Mouse (Mus musculus) Patski (cell line): ENCODE measurements around the gene Cnmd. TPM values are rescaled to one million over a fixed set of nuclear protein-coding genes. Genes with fewer than 3 reads are reported as not detected.

Experiments
- ATAC-seq: fragments of 100-300 bp; one replicate; pipeline ENCODE4 v1.8.0; 2021
- CTCF ChIA-PET: fragments of 350-600 bp; sonication (Branson Sonifier 250); formaldehyde crosslinking; loops from one replicate; lab custom pipeline; 2022; ENCODE audit warnings: inconsistent platforms; lab: Charles Lee
- POLR2A ChIA-PET: fragments of 350-600 bp; sonication (Branson Sonifier 250); formaldehyde crosslinking; loops from one replicate; lab custom pipeline; 2022; ENCODE audit warnings: antibody characterized with exemption, inconsistent platforms; lab: Charles Lee
- DNase-seq: peaks from one replicate; pipeline ENCODE4 v3.0.0-alpha.2; 2011; ENCODE audit warnings: low read depth, low spot score
- H3K27me3 ChIP-seq: fragments of 371-371 bp; one replicate; pipeline ENCODE4 v1.5.1; 2021
- CTCF ChIP-seq: fragments of 100-300 bp; IDR thresholded peaks from one replicate; pipeline ENCODE4 v1.5.1; 2021
- in situ Hi-C: fragments of 300-500 bp; cut with MboI; formaldehyde crosslinking; loops from 3 replicates; pipeline ENCODE4 v1.11.1; 2018; ENCODE audit warnings: low pct_unique_long_range_greater_than_20kb, mixed read lengths
- polyA plus RNA-seq: library from polyadenylated mRNA; unstranded; gene quantifications from one replicate; pipeline ENCODE4 v1.2.3, GENCODE M21; 2021

Cnmd gene
- polyA plus RNA-seq, 1 experiment from 2014 or later = 2.5 TPM

DNA sequence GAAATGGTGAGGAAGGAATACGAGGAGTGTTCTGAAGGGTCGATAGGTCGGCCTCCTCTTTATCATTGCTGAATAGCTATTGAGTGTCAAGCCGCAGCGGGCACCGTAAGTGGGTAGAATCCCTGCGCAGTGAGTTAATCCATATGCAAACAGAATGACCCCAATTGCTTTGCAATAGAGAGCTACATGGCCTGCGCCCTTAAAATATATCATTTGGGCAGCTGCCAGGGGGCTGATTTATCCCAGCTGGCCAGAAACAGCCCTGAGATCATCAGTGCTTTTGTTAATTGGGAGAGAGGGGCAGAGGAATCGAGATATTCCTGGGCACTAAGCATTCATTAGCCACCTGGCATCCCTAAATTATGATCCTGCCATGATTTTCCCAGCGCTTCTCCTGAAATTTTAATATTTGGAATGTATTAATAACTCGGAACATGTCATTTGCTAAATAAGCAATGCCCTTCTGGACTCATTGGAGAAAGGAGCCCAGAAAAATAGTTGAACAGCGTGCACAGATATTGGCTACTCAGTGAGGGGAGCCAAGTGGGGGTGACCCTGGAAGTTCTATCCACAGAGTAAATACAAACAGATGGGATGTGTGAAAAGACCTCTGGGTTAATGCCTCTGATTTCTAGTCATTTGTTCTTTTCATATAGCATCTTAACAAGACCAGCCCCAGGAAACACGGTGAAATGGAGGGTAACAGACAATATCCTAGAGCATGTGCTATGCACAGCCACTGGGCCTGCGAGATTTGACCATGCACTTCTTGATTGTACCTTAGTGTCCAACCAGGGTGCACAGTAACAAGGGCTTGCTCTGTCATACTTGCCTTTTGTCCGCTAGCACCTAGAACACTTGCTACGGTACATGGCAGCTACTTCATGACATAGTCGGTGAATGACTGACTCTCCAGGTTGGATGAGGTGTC lies 11.4 kb upstream of the Cnmd start:
- in situ Hi-C loops = no loop called here
- POLR2A ChIA-PET = no interaction called here
- H3K27me3 ChIP-seq = no peaks in the 10 kb centered on the region
- DNase-seq (no peak), ATAC-seq (no peak)
- no peak for TF ChIP-seq CTCF
- CTCF ChIA-PET = interaction anchor here (1.1 kb wide), 1 partner anchor 10 kb away, joined by 3 read pairs; no protein-coding TSS in a partner anchor

DNA sequence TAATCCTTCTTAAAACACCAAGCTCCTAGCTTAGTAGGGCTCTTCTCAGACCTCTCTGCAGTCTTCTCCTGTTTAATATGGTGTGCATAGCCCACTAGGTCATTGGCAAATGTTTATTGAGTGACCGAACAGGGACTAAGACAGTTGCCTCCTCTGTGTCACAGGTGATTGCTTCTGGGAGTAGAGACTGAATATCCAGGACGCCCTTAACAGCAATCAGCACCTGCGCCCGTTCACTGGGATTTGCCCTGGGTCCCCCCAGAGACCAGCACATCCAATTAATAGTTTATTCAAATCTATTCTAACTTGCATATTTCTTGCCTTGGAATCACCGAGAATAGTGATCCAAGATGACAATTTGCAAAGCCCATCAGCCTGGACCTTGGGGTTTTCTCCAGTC lies 10.6 kb upstream of the Cnmd start:
- ChIA-PET POLR2A (no interaction called here), CTCF (interaction anchor here (1.1 kb wide), 1 partner anchor 10 kb away, joined by 3 read pairs; no protein-coding TSS in a partner anchor)
- DNase-seq = no peak
- H3K27me3 ChIP-seq = no peaks in the 10 kb centered on the region
- no peak for TF ChIP-seq CTCF
- no peak for ATAC-seq
- in situ Hi-C loops = no loop called here

GRCm38 (mm10) chr14:79671008-79671407 lies 9.0 kb upstream of the Cnmd start:
- no peaks in the 10 kb centered on the region for H3K27me3 ChIP-seq
- ATAC-seq = no peak
- in situ Hi-C loops = no loop called here
- ChIA-PET CTCF (interaction anchor here (1.3 kb wide), 1 partner anchor 9 kb away, joined by 4 read pairs; no protein-coding TSS in a partner anchor), POLR2A (no interaction called here)
- DNase-seq = no peak
- TF ChIP-seq CTCF = no peak

DNA sequence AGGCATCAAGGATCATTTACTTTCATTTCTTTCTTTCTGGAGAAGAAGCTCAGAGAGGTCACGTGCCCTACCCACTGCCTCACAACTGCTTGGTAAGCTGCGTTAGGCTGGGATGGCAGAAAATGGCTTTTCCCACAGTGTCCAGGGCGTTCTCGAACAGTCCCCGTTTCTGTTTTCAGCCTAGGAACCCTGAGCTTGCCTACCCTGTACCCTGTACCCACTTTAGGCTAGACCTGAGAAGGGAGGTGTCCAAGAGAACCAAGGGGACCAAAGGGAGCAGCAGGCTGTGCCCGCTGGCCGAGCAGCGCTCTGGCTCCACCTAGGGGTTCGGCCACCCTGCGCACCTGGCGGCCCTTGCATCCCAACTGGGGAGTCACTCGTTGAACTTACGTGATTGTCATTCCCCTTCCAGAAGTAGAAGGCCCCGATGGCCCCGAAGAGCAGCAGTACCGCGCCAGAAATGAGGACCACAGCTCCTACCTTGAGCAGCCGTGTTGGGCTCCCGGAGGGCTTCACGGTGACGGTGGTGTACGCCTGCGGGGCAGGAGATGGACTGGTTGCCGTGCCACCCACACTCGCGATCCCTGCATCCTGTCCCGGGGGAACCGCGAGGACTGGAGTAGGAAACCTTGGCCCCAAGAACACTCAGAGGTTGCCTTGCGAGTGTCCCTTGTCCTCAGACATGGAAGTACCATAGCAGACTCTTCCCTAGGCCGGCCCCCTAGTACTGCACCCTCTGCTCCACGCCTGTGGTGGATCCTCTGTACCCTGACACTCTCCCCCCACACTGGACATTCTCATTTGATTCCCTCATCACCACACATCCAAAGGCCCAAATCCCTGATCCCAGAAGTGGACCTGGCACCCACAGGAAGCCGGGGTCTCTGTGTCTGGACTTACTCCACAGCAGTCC lies 709 bp downstream of the Cnmd start:
- ATAC-seq (peak; percentile 48), DNase-seq (no peak)
- peaks cover 5% of the 10 kb centered on the region for H3K27me3 ChIP-seq
- CTCF ChIA-PET = interaction anchor here (1.0 to 1.5 kb wide), 2 partner anchors 11 to 39 kb away, joined by 3 to 5 read pairs; no protein-coding TSS in a partner anchor
- TF ChIP-seq CTCF = peak; percentile 67
- POLR2A ChIA-PET = no interaction called here
- in situ Hi-C loops = no loop called here

DNA sequence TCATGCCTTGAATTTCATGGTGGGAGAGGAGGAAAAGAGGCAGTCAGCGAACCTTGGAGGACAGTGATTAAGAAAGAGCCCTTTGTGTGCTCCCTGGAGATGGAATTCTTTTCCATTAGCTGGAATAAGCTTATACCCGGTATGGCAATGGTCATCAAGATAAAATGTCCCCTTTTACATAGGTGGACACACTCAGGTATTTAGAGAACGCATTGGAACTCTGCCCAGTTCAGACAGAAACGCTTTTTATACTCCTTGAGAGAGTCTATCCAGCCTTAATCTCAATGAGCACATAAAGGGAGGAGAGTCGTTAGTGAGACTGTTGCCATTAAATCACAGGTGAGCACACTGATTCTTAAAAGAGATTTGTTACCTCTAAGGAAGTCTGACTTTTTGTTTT lies 1.5 kb downstream of the Cnmd start:
- in situ Hi-C loops = no loop called here
- TF ChIP-seq CTCF = no peak
- ChIA-PET POLR2A (no interaction called here), CTCF (interaction anchor here (1.0 to 1.5 kb wide), 2 partner anchors 11 to 39 kb away, joined by 3 to 5 read pairs; no protein-coding TSS in a partner anchor)
- DNase-seq = peak; percentile 39
- H3K27me3 ChIP-seq = peaks cover 5% of the 10 kb centered on the region
- ATAC-seq = peak; percentile 61

- ChIA-PET POLR2A (interaction anchor here (0.6 kb wide), 1 partner anchor 41 kb away, joined by 3 read pairs; no protein-coding TSS in a partner anchor), CTCF (no interaction called here)
- ATAC-seq (no peak), DNase-seq (no peak)
- in situ Hi-C loops = no loop called here
- TF ChIP-seq CTCF = no peak
- H3K27me3 ChIP-seq = peaks cover 5% of the 10 kb centered on the region
Measured at GRCm38 (mm10) chr14:79658748-79659508, 3.0 kb downstream of the Cnmd start.

GRCm38 (mm10) chr14:79658286-79658685 lies 3.7 kb downstream of the Cnmd start:
- ATAC-seq = no peak

DNA sequence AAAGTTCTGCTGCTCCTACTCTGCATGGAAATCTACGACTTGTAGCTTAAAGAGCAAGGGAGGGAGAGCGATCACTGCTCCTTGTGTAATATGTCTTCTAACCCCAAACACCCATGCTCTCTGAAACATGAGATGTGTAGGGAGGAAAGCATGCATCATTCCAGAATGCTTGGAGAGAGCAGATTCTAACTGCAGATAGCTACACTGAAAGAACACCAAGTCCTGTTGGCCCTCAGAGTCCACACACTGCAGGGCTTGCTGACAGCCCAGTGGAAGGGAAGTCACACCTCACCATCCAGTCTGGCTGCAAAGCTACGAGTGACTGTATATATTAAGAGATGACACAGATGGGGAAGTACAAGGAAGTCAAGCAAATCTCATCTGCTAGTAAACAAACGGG lies 9.3 kb downstream of the Cnmd start:
- DNase-seq = no peak
- H3K27me3 ChIP-seq = no peaks in the 10 kb centered on the region
- in situ Hi-C loops = no loop called here
- no peak for TF ChIP-seq CTCF
- ChIA-PET CTCF (no interaction called here), POLR2A (interaction anchor here (1.3 kb wide), 1 partner anchor 38 kb away, joined by 3 read pairs; no protein-coding TSS in a partner anchor)
- ATAC-seq = no peak

More at GRCm38 (mm10) chr14:79658286-79658685, 3.7 kb downstream of the Cnmd start:
- H3K27me3 ChIP-seq = peaks cover 5% of the 10 kb centered on the region
- no peak for TF ChIP-seq CTCF
- no peak for DNase-seq
- ChIA-PET POLR2A (interaction anchor here (0.7 kb wide), 1 partner anchor 41 kb away, joined by 3 read pairs; no protein-coding TSS in a partner anchor), CTCF (no interaction called here)
- in situ Hi-C loops = no loop called here

DNA sequence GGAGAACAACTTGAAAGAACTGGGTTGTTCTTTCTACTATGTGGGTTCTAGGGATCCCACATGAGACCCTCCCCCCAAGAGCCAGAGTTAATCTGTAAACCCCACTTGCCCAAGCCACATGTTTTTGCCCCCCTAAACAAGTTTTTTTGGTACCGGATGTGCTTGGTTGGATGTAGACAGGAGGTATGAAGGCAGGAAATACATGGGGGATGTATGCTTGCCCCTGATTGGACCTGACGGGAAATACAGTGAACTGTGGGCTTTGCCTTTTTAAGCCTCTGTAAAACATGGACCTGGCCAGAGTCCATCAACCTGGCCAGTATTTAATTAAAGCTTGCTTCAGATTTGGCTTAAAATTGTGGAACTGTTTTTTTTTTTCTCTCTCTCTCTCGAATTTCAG lies 12.3 kb downstream of the Cnmd start:
- POLR2A ChIA-PET = interaction anchor here (0.6 kb wide), 1 partner anchor 258 kb away, joined by 6 read pairs; no protein-coding TSS in a partner anchor
- ATAC-seq = no peak
- DNase-seq = no peak
- CTCF ChIA-PET = no interaction called here
- no peaks in the 10 kb centered on the region for H3K27me3 ChIP-seq
- no peak for TF ChIP-seq CTCF
- in situ Hi-C loops = no loop called here
